27 mouse cellular contexts compared by ENCODE assay signal in genomic region chr10:3749580-3749979, GRCm38 (mm10).
"Had no signal": no experiment of that assay in that cellular context is flagged by ENCODE, and none has a peak within 500 bp of the region (broad histone marks: within the 10 kb centered on the region; RNA-seq: fewer than 3 reads in every experiment).

No protein-coding gene starts in this region.

- H3K27ac ChIP-seq: gastrocnemius, adult 2 months; heart, embryonic 13.5 days; heart, embryonic 15.5 days; hindbrain, embryonic 13.5 days; hindbrain, embryonic 15.5 days; hindbrain, postnatal 0 days; kidney, embryonic 15.5 days; kidney, postnatal 0 days; layer of hippocampus, adult 2 months; left cerebral cortex, adult 2 months; limb, embryonic 10.5 days; limb, embryonic 12.5 days; liver, embryonic 13.5 days; liver, embryonic 15.5 days had no signal

- H3K36me3 ChIP-seq: heart, embryonic 13.5 days; heart, embryonic 15.5 days; hindbrain, embryonic 13.5 days; hindbrain, embryonic 15.5 days; kidney, embryonic 15.5 days; limb, embryonic 10.5 days; limb, embryonic 12.5 days; liver, embryonic 13.5 days; liver, embryonic 15.5 days had no signal

- H3K4me2 ChIP-seq: heart, embryonic 11.5 days; heart, embryonic 13.5 days; heart, embryonic 15.5 days; hindbrain, embryonic 13.5 days; hindbrain, embryonic 15.5 days; kidney, embryonic 15.5 days; limb, embryonic 12.5 days; liver, embryonic 11.5 days; liver, embryonic 13.5 days; liver, embryonic 15.5 days had no signal

- H3K27me3 ChIP-seq: heart, embryonic 13.5 days; heart, embryonic 15.5 days; hindbrain, embryonic 13.5 days; hindbrain, embryonic 15.5 days; kidney, embryonic 15.5 days; limb, embryonic 12.5 days; liver, embryonic 13.5 days; liver, embryonic 15.5 days had no signal

- ATAC-seq: hindbrain, postnatal 0 days had no signal

- H3K9me3 ChIP-seq: heart, embryonic 13.5 days; heart, embryonic 15.5 days; hindbrain, embryonic 13.5 days; hindbrain, embryonic 15.5 days; kidney, embryonic 15.5 days; limb, embryonic 10.5 days; limb, embryonic 12.5 days; liver, embryonic 13.5 days; liver, embryonic 15.5 days had no signal

- H3K4me1 ChIP-seq: hindbrain, embryonic 13.5 days; limb, embryonic 10.5 days; liver, embryonic 13.5 days; liver, embryonic 15.5 days had no signal

- H3K9ac ChIP-seq: heart, embryonic 13.5 days; heart, embryonic 15.5 days; hindbrain, embryonic 13.5 days; hindbrain, embryonic 15.5 days; kidney, embryonic 15.5 days; limb, embryonic 12.5 days; liver, embryonic 13.5 days; liver, embryonic 15.5 days had no signal

- DNase-seq: gastrocnemius, adult 2 months; gastrocnemius, postnatal 14 days; gastrocnemius, postnatal 36 days; heart, adult 18-20 months; heart, postnatal 14 days; heart, postnatal 36 days; kidney, adult 11 months; kidney, adult 2 months; kidney, adult 9 months; kidney, postnatal 14 days; kidney, postnatal 36 days; liver; liver, embryonic 13.5 days had no signal

- H3K4me3 ChIP-seq: gastrocnemius, adult 2 months; heart, embryonic 13.5 days; heart, embryonic 15.5 days; hindbrain, embryonic 13.5 days; hindbrain, embryonic 15.5 days; kidney, embryonic 15.5 days; layer of hippocampus, adult 2 months; left cerebral cortex, adult 2 months; limb, embryonic 10.5 days; limb, embryonic 12.5 days; liver, embryonic 13.5 days; liver, embryonic 15.5 days had no signal
